Mouse (Mus musculus) adrenal gland, adult (tissue): ENCODE measurements around the gene 2700081O15Rik.

Experiments
- DNase-seq, 2 experiments: peaks; one replicate each; pipeline ENCODE4 v3.0.0; 2022 to 2023; ENCODE audit warnings: low spot score in 1 of 2; ENCODE audit not compliant: inconsistent age in 2 of 2

The 2700081O15Rik gene

GRCm38 (mm10) chr19:7420108-7420507 is 2.7 kb downstream of the 2700081O15Rik start:
- DNase-seq: peak; percentile 20 to 38

- peak in 1 of 2 experiments; percentile 27 for DNase-seq
Observed at GRCm38 (mm10) chr19:7420841-7421601, 3.6 kb downstream of the 2700081O15Rik start.

GRCm38 (mm10) chr19:7421602-7422591 is 4.5 kb downstream of the 2700081O15Rik start:
- DNase-seq: peak; percentile 77 to 85

- no peak for DNase-seq
Observed at GRCm38 (mm10) chr19:7422656-7423027, 5.2 kb downstream of the 2700081O15Rik start.

GRCm38 (mm10) chr19:7423028-7423655 is 5.7 kb downstream of the 2700081O15Rik start:
- DNase-seq: peak; percentile 86 to 96

- peak in 1 of 2 experiments; percentile 38 for DNase-seq
Observed at GRCm38 (mm10) chr19:7423656-7424030, 6.2 kb downstream of the 2700081O15Rik start.

- DNase-seq: peak in 1 of 2 experiments; percentile 50
Observed at GRCm38 (mm10) chr19:7424131-7424530, 6.7 kb downstream of the 2700081O15Rik start.

GRCm38 (mm10) chr19:7424590-7425397 is 7.4 kb downstream of the 2700081O15Rik start:
- peak in 1 of 2 experiments; percentile 39 for DNase-seq

GRCm38 (mm10) chr19:7425398-7425775 is 8.0 kb downstream of the 2700081O15Rik start:
- no peak for DNase-seq

GRCm38 (mm10) chr19:7434887-7435286 is 17.5 kb downstream of the 2700081O15Rik start:
- DNase-seq: no peak

- peak in 1 of 2 experiments; percentile 86 for DNase-seq
Observed at GRCm38 (mm10) chr19:7436061-7436970, 18.9 kb downstream of the 2700081O15Rik start.

GRCm38 (mm10) chr19:7438295-7438694 is 20.9 kb downstream of the 2700081O15Rik start:
- no peak for DNase-seq

- DNase-seq: peak; percentile 41 to 87
Observed at GRCm38 (mm10) chr19:7441493-7441892, 24.1 kb downstream of the 2700081O15Rik start.

GRCm38 (mm10) chr19:7445105-7445504 is 27.7 kb downstream of the 2700081O15Rik start:
- no peak for DNase-seq

GRCm38 (mm10) chr19:7445596-7445995 is 28.2 kb downstream of the 2700081O15Rik start:
- no peak for DNase-seq

GRCm38 (mm10) chr19:7456803-7457202 is 39.4 kb downstream of the 2700081O15Rik start:
- no peak for DNase-seq

- no peak for DNase-seq
Observed at GRCm38 (mm10) chr19:7458901-7459300, 41.5 kb downstream of the 2700081O15Rik start.

- peak in 1 of 2 experiments; percentile 36 for DNase-seq
Observed at GRCm38 (mm10) chr19:7459370-7459769, 41.9 kb downstream of the 2700081O15Rik start.

- no peak for DNase-seq
Observed at GRCm38 (mm10) chr19:7467915-7468314, 50.5 kb downstream of the 2700081O15Rik start.
